Mouse (Mus musculus): Measurements from ENCODE around the gene Mlx.

Gene Mlx

GRCm38 (mm10) chr11:101065002-101065401 is 22.1 kb upstream of the Mlx start:
- DNase-seq (ENCODE audit: low read depth, low spot score), result no peak

DNA sequence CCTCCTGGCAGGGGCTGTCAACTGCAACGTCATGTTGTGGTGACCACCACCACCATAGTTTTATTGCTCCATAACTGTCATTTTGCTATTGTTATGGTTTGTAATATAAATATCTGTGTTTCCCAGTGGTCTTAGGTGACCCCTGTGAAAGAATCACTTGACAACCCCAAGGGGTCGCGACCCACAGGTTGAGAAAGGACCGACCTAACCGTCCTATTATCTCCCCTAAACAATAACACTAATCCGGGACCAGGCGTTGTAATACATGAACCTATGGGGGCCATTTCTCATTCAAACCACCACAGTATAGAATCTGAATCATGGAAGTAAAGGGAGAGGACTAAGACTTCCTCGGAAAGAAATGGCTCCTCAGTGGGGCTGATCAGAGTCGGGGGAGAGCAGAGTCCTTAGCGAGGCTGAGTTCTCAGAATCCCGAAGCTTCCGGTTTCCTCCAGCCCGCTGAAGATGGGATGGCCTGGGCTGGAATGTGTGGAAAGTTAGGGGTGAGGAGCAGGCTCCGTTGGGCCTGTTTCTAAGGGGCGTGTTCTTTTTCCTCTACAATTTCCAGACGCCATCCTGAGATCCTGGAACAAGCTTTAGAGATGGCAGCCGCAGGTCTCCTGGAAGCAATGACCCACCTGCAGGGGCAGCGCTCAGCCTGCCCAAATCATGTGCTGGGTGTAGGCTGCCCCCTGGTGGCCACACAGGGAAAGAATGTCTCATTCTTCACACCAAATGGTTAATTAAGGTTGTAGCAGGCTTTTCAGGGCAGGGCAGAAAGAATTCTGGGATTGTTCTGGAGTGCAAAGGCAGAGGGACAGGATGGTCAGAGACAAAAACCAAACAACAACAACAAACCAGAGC is 20.3 kb upstream of the Mlx start:
- DNase-seq (ENCODE audit: low read depth, low spot score), result peak; percentile 81

- peak; percentile 96 for DNase-seq (ENCODE audit: low read depth, low spot score)
Observed at GRCm38 (mm10) chr11:101069391-101070188, 17.5 kb upstream of the Mlx start, which contains the start of gene Naglu. Gene Naglu (plus strand): TSS chr11:101070012.

DNA sequence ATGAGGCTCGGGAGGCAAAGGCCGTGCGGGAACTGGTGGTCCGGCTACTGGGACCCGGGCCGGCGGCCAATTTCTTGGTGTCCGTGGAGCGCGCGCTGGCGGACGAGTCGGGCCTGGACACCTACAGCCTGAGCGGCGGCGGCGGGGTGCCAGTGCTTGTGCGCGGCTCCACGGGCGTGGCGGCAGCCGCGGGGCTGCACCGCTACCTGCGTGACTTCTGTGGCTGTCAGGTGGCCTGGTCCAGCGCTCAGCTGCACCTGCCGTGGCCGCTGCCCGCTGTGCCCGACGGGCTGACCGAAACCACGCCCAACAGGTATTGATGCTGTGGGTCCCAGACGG is 16.9 kb upstream of the Mlx start:
- DNase-seq (ENCODE audit: low read depth, low spot score), result no peak

DNA sequence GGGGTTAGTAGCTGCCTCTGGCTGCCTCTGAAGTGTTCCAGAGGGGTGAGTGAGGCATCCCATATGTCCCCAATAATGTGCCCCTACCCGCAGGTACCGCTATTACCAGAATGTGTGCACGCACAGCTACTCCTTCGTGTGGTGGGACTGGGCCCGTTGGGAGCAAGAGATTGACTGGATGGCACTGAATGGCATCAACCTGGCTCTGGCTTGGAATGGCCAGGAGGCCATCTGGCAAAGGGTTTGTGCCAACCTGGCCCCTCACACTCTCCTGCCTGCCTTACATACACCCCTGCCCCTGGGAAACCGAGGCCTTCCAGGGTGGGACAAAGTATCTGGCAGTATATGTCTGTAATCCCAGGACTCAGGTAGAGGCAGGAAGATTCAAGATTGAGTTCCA is 16.1 kb upstream of the Mlx start:
- no peak for DNase-seq (ENCODE audit: low read depth, low spot score)

DNA sequence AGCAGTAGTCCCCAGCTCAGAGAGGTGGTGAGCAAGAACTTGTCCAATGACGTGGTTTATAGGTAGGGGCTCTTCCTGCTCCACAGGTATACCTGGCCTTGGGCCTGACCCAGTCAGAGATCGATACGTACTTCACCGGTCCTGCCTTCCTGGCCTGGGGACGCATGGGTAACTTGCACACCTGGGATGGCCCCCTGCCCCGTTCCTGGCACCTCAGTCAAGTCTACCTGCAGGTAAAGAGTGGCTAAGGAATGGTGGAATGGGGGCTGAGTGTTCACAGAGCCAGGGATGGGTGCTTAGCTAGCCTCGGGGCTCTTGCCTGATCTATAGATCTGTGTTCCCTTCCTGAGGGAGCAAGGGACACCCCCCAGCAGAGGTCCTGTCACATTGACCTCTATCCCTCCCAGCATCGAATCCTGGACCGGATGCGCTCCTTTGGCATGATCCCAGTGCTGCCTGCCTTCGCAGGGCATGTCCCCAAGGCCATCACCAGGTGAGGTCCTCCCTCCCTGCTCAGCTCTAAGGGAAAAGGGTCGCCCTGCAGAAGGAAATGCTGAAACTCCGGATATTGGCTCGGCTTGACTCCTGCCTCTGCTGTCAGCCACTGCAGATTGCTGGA is 15.2 kb upstream of the Mlx start:
- no peak for DNase-seq (ENCODE audit: low read depth, low spot score)

DNA sequence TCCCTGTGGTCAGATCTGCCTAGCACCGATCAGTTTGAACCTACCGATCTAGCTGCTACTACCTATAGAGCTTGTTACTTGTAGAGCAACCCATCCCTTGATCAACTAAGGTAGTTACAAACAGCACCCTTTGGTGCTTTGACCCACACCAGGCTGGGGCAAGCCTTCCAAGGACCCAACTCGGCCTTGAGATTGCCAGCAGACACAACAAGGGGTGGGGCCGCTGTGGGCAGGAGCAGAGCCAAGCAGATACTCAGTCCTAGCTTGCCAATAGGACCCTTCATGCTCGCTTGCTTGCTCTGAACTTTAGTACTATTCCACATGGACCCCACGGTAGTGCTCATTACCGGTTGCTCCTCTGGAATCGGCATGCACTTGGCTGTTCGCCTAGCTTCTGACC is 9.0 kb upstream of the Mlx start, which contains the start of gene Hsd17b1:
TSS of gene Hsd17b1 (plus strand) at position 291 of the 400 bp plus-strand sequence.
- DNase-seq (ENCODE audit: low read depth, low spot score), result no peak

DNA sequence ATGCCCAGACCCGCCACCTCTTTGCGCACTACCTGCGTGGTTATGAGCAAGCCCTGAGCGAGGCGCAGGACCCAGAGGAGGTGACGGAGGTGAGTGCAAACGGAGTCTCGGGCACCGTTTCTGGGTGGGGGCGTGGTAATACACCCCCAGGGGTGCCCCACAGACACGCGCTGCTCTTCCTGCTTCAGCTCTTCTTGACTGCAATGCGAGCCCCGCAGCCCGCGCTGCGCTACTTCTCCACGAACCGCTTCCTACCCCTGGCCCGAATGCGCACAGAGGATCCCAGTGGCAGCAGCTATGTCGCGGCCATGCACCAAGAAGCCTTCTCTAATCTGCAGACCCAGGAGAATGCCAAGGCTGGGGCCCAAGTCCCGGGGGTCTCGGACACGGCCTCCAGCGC is 7.3 kb upstream of the Mlx start:
- DNase-seq (ENCODE audit: low read depth, low spot score), result no peak

- DNase-seq (ENCODE audit: low read depth, low spot score), result no peak
Observed at GRCm38 (mm10) chr11:101080421-101080820, 6.7 kb upstream of the Mlx start.

- DNase-seq (ENCODE audit: low read depth, low spot score), result no peak
Observed at GRCm38 (mm10) chr11:101081659-101082058, 5.4 kb upstream of the Mlx start.

GRCm38 (mm10) chr11:101082208-101083082 is 4.6 kb upstream of the Mlx start, which contains the start of gene Coasy:
Gene Coasy (plus strand): TSS chr11:101082565.
- peak; percentile 94 for DNase-seq (ENCODE audit: low read depth, low spot score)

DNA sequence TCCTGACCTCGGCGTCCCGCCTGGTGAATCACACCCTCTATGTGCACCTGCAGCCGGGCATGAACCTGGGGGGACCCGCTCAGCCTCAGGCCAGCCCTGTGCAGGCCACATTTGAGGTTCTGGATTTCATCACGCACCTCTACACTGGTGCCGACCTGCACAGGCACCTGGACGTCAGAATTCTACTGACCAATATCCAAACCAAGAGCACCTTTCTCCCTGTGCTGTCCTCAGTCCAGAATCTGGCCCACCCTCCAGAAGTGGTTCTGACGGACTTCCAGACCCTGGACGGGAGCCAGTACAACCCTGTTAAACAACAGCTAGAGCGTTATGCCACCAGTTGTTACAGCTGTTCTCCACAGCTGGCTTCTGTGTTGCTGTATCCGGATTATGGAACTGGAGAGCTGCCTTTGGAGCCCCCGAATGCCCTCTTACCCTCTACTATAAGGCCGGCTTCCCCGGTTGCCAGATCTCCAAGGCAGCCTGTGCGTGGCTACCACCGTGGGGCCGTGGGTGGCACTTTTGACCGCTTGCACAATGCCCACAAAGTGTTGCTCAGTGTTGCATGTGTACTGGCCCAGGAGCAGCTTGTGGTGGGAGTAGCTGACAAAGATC is 3.9 kb upstream of the Mlx start:
- DNase-seq (ENCODE audit: low read depth, low spot score), result no peak

DNA sequence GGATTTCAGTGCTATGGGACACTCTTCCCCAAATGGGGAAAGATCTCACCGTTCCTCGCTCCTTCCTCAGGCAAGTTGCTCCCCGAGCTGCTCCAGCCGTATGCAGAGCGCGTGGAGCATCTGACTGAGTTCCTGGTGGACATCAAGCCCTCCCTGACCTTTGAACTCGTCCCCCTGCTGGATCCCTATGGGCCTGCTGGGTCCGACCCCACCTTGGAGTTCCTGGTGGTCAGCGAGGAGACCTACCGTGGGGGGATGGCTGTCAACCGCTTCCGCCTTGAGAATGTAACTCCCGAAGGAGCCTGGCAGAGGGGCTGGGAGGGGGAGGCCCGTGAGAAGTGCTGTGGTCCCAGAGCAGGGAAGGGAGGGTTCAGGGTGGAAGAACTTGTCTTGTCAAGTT is 2.8 kb upstream of the Mlx start:
- DNase-seq (ENCODE audit: low read depth, low spot score), result no peak

DNA sequence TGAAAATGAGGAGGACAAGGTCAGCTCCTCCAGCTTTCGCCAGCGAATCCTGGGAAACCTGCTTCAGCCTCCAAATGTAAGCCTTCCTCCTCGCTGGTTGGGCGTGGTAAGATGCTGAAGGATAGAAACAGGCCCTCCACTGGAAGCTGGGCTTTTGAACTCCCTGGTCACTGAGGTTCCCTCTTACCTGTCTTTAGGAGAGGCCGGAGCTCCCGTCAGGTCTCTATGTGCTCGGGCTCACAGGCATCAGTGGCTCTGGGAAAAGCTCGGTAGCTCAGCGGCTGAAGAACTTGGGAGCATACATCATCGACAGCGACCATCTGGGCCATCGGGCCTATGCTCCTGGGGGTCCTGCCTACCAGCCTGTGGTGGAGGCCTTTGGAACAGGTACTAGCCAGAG is 2.3 kb upstream of the Mlx start:
- DNase-seq (ENCODE audit: low read depth, low spot score), result no peak

GRCm38 (mm10) chr11:101085617-101086322 is 1.3 kb upstream of the Mlx start:
- DNase-seq (ENCODE audit: low read depth, low spot score), result no peak

- no peak for DNase-seq (ENCODE audit: low read depth, low spot score)
Observed at GRCm38 (mm10) chr11:101086323-101086674, 778 bp upstream of the Mlx start.

GRCm38 (mm10) chr11:101087682-101088055 is 592 bp downstream of the Mlx start:
- DNase-seq (ENCODE audit: low read depth, low spot score), result no peak

DNA sequence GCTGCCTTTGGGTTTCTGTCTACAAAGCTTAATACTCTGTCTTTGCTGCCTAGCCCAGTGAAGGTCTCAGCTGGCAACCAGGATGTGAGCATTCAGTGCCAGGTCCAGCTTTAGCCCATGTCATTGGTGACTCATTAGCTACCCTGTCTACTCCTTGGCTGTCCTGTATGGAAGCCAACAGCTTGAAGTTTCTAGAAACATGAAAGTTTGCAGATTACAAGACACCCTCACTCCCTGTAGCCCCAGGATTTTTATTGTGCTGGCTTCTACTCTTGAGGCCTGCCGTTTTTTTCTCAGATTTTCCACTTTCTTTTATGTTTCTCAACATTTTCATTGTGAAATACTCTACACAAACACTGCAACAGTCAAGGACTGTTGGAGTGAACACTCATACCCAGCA is 2.9 kb downstream of the Mlx start:
- no peak for DNase-seq (ENCODE audit: low read depth, low spot score)

DNA sequence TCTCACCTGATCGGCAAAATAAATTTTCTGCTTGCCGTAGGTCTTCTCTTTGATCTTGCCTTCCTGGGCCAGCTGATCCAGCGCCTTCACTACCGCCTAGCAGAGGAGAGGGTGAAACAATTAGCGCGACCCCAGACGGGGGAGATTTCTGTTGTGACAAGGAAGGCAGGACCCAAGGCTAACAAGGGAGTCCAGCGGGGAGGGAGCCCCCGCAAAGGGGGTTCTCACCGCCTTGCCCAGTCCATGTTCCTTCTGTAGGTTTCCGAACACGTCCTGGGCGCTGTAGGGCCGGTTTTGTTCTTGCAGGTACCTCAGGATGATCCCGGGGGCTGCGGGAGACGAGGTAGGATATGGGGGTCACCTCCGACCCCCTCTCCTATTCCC is 7.8 kb downstream of the Mlx start:
- DNase-seq (ENCODE audit: low read depth, low spot score), result no peak

DNA sequence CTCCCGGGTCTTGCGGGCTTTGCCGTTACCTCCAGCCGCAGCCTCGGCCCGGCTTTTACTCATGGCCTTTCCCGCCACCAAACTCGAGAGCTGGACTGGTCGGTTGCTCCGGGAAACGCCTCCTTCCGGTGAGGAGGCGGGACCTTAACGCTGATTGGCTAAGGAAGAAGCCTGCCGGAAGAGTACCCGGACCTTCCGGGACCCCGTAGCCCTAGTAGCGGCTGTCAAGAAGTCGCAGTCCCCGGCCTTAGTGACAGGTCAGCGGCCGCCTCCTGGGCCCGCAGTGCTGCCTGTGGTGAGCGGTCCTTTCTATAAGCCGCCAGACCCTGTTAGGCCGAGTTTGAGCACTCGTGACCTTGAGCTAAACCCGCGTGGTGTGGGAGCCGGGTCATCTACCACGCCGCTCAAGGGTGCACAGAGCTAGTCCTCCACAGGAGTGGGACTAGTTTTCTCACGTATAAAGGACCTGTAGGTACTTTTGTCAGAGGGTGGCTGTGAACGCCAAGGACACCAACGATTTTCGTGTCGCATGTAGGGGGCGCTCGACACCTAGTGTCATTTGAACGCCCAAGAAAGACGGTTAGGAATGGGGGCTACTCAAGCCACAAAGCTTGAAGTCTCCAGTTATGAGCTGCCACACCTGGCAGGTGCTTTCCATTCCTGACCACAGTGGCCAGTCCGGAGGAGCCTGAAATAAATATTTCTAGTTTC is 8.4 kb downstream of the Mlx start, which contains the start of gene Psmc3ip:
TSS of gene Psmc3ip (minus strand) at position 123 of the 711 bp plus-strand sequence.
- DNase-seq (ENCODE audit: low read depth, low spot score), result peak; percentile 98

Measured in A20 (cell line).